Mouse (Mus musculus): ENCODE measurements at regions not wholly inside any gene's neighbourhood (a gene's known extent, or its start where the extent isn't known, plus 50 kb on each side); places are given as distances from the start of the nearest gene placed in this dataset.

- TF ChIP-seq CTCF (IDR thresholded peaks at IDR 0.05; ENCODE audit: low read depth) (no peak), EP300 (IDR thresholded peaks at IDR 0.05; ENCODE audit: low read depth) (no peak)
Measured at GRCm38 (mm10) chr13:43909933-43910332, 125.4 kb downstream of the Cd83 start.
